Mouse (Mus musculus) heart, postnatal 0 days (tissue): ENCODE data around the gene Fcnb.

ENCODE experiments used
- CTCF ChIP-seq: IDR thresholded peaks from 2 replicates; pipeline ENCODE4 v1.5.1; 2016; ENCODE audit warnings: antibody characterized with exemption, control low read depth, low read depth
- EP300 ChIP-seq: IDR thresholded peaks from 2 replicates; pipeline ENCODE4 v1.6.1; 2016; ENCODE audit warnings: antibody characterized with exemption, low read depth

GRCm38 (mm10) chr2:28046311-28046710, 38.4 kb downstream of the Fcnb start:
- TF ChIP-seq CTCF (no peak), EP300 (no peak)
